Mouse (Mus musculus): ENCODE results near the gene Ghrh.

GRCm38 (mm10) chr2:157376995-157377394 lies 29.7 kb upstream of the Ghrh start:
- TF ChIP-seq POLR2A (IDR thresholded peaks at IDR 0.05; ENCODE audit: low read depth, low read length), result no peak
- no peak for TF ChIP-seq CTCF (IDR thresholded peaks at IDR 0.05; ENCODE audit: extremely low read depth, insufficient read depth, insufficient read length, insufficient replicate concordance)

Measured in spleen, adult 2 months (tissue).